In genomic region chr12:32546356-32546755, GRCm38 (mm10) we compare ENCODE assay signal across 27 mouse cellular contexts.
"Had no signal": no experiment of that assay in that cellular context is flagged by ENCODE, and none has a peak within 500 bp of the region (broad histone marks: within the 10 kb centered on the region; RNA-seq: fewer than 3 reads in every experiment).

No protein-coding gene starts in this region.

- H3K9me3 ChIP-seq: heart, embryonic 15.5 days; intestine, embryonic 15.5 days; limb, embryonic 15.5 days; liver, embryonic 12.5 days had no signal

- H3K9ac ChIP-seq: heart, embryonic 13.5 days; heart, embryonic 15.5 days; hindbrain, embryonic 12.5 days; hindbrain, embryonic 14.5 days; intestine, embryonic 15.5 days; limb, embryonic 13.5 days; limb, embryonic 15.5 days; liver, embryonic 12.5 days; liver, embryonic 14.5 days had no signal

- ATAC-seq: hindbrain, embryonic 16.5 days; inflammation-experienced regulatory T-cells, adult 6 months; intestine, embryonic 15.5 days; intestine, postnatal 0 days; liver, embryonic 12.5 days had no signal

- H3K36me3 ChIP-seq: heart, embryonic 13.5 days; heart, embryonic 15.5 days; hindbrain, embryonic 10.5 days; hindbrain, embryonic 12.5 days; intestine, embryonic 15.5 days; limb, embryonic 13.5 days; limb, embryonic 15.5 days; liver, embryonic 12.5 days had no signal

- H3K27me3 ChIP-seq: heart, embryonic 13.5 days; heart, embryonic 15.5 days; hindbrain, embryonic 12.5 days; intestine, embryonic 15.5 days; limb, embryonic 13.5 days; limb, embryonic 15.5 days; liver, embryonic 12.5 days had no signal

- H3K4me3 ChIP-seq: heart, adult 2 months; heart, embryonic 13.5 days; heart, embryonic 15.5 days; hindbrain, embryonic 10.5 days; hindbrain, embryonic 12.5 days; intestine, embryonic 15.5 days; left cerebral cortex, adult 2 months; limb, embryonic 13.5 days; limb, embryonic 15.5 days; liver, embryonic 12.5 days had no signal

- H3K4me2 ChIP-seq: heart, embryonic 11.5 days; heart, embryonic 13.5 days; heart, embryonic 15.5 days; hindbrain, embryonic 12.5 days; hindbrain, embryonic 14.5 days; intestine, embryonic 15.5 days; limb, embryonic 13.5 days; limb, embryonic 15.5 days; liver, embryonic 12.5 days had no signal

- DNase-seq: gastrocnemius, postnatal 14 days; gastrocnemius, postnatal 36 days; heart, adult 11 months; heart, adult 2 months; heart, postnatal 14 days; heart, postnatal 4 days; kidney, adult 18-20 months; kidney, adult 8-10 months; kidney, postnatal 10 days; kidney, postnatal 25 days; kidney, postnatal 4 days; left cerebral cortex, postnatal 4 days had no signal

- H3K27ac ChIP-seq: heart, adult 2 months; heart, embryonic 13.5 days; heart, embryonic 15.5 days; hindbrain, embryonic 10.5 days; hindbrain, embryonic 12.5 days; hindbrain, embryonic 14.5 days; intestine, embryonic 15.5 days; left cerebral cortex, adult 2 months; limb, embryonic 13.5 days; limb, embryonic 15.5 days; liver, embryonic 12.5 days; liver, embryonic 14.5 days had no signal

- H3K4me1 ChIP-seq: heart, embryonic 15.5 days; hindbrain, embryonic 10.5 days; hindbrain, embryonic 12.5 days; intestine, embryonic 15.5 days; limb, embryonic 13.5 days; limb, embryonic 15.5 days; liver, embryonic 12.5 days had no signal
